Mouse (Mus musculus) spleen, postnatal 14 days (tissue): ENCODE results near the gene Dnaja1.

ENCODE experiments used
- DNase-seq, 2 experiments: peaks; one replicate each; pipeline ENCODE4 v3.0.0; 2021 to 2022; ENCODE audit warnings: low spot score in 2 of 2

The Dnaja1 gene

DNA sequence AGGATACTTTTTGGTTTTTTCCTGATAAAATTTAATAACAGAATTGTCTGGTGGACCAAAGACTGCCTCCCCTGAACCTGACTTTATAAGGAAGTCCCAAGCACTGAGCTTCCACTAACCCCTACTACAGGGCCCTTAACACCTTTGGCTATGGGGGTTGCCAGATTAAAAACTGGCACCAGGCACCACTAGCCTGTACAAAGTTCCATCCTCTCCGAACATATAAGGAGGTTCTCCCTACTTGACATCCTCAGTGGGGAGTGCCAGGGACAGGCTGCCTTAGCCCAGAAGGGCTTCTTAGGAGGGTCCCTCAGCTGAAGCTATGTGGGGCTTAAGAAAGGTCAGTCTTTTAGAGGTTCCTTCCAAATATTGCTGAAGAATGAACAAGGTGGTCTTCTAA lies 13.4 kb downstream of the Dnaja1 start:
- DNase-seq, result no peak

DNA sequence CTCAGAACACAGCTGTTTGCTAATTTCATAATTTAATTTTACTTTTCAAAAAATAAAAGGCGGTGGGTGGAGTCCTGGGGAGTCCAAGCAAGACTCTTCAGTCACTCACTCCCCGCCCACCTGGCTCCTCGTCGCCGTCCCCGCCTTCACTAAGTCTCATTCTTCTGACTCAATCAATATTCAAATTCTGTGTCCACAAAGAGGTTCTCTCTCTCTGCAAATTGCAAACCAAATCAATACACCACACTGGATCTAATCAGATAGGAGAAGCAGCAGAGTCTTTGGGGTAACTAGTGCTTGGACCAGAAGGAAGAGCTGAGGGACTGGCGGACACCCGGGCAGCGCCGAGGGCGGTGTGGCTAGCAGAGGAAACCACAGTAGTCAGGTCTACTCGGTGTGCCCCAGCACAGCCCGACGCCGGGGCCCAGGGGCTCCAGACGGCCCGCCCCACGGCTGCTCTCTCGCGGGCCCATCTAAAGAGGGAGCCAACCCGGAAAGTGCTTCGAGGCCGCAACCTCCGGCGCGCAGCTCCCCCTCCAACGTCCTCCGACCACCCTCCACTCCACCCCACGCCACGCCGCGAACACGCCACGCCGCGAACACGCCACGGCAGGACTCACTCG lies 35.3 kb downstream of the Dnaja1 start:
- DNase-seq, result no peak

DNA sequence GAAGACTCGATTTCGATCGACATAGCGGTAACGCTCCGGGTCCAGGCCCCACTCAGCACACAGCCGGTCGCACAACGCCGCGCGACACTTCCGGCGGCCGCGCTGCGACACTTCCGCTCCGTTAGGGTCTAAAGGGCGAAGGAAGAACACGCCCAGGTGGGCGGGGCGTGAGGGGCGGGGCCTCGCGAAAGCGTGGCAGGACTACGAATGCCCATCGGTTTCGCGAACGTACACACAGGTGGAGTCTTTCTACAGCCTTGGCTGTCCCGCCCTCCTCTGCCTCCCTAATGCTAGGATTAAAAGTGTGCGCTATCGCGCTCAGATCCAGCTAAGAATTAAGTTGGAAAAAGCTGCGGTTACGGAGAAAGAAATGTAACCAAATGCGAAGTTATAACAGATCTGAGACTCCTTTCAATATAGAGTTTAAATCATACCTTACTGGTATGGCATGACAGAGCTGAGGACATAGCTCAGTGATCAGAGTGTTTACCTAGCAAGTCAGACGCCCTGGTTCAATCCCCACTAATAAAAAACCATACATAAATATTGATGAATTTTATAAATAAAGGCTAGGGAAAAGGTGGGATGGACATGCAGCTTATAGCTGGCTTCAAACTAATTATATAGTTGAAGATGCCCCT lies 36.0 kb downstream of the Dnaja1 start, which contains the start of gene Smu1:
Gene Smu1, minus strand, starts transcription at position 144 of the 641 bp plus-strand sequence.
- DNase-seq, result peak; percentile 93 to 96

- no peak for DNase-seq
Observed at GRCm38 (mm10) chr4:40759876-40760275, 37.9 kb downstream of the Dnaja1 start.

DNA sequence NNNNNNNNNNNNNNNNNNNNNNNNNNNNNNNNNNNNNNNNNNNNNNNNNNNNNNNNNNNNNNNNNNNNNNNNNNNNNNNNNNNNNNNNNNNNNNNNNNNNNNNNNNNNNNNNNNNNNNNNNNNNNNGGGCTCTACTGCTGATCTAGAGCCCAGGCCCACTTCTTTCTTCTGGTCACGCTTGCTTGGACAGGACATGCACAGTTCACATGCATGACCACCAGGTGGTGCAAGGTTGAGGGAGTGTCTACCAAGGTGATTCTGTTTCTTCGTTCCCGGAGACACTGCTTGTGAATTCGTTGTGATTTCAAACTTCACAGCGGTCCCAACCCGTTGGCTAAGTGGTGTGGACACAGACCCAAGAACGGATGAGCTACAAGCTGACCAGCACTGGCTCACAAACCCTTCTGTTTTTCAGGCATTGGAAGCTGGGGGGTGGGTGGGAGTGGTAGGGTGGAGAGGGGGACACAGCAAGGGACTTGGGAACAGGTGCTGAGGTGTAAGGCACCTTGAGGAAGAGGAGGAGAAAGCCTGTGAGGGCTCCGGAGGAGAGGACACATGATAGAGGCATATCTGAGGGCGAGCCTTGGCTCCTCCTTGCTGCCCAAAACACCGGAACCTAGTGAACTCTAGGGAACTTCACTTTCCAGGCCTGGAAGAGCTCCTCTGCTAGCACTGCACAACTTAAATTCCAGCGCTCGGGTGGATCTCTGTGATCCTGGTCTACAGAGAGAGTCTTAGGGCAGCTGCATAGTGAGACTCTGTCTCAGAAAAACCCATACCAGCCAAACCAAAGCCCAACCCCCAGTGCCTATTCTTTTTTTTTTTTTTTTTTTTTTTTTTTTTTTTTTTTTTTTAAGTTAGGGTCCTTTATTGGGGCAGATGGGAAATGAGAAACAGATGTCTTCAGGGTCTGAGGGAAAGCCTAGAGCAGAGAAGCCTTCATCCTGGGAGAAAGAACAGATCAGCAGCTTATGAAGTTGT lies 52.6 kb downstream of the Dnaja1 start:
- peak; percentile 57 to 76 for DNase-seq

DNA sequence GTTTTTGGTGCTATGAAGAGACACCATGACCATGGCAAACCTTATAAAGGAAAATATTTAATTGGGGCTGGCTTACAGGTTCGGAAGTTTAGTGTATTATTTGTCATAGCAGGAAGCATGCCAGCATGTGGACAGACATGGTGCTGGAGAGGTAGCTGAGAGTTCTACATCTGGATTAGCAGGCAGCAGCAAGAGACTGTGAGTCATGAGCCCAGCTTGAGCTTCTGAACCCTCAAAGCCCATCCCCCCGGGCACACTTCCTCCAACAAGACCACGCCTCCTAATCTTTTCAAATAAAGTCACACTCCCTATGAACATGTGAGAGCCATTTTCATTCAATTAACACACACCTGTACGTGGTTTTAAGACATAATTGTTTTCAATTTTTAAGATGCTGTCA lies 54.5 kb downstream of the Dnaja1 start:
- no peak for DNase-seq

- no peak for DNase-seq
Observed at GRCm38 (mm10) chr4:40777116-40777515, 55.2 kb downstream of the Dnaja1 start.

- DNase-seq, result no peak
Observed at GRCm38 (mm10) chr4:40778656-40779055, 56.7 kb downstream of the Dnaja1 start.

DNA sequence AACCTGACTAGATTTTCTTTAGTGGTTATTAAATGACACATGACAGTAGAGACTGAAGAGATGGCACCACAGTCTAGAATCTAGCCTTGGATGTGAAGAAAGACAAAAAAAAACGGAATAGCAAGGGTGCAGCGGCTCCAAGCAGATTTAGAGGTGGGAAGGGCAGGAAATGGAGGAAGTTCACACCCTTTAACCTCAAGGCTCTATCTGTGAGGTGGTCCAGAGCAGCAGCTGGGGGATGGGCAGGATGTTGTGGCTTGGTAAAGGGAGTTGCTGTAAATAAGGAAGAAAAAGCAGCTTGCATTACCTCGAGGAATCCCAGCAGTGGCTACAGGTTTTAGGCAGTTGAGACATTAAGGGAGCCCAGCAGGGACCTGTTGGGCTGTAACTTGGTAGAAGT lies 59.2 kb downstream of the Dnaja1 start:
- DNase-seq, result peak in 1 of 2 experiments; percentile 24

DNA sequence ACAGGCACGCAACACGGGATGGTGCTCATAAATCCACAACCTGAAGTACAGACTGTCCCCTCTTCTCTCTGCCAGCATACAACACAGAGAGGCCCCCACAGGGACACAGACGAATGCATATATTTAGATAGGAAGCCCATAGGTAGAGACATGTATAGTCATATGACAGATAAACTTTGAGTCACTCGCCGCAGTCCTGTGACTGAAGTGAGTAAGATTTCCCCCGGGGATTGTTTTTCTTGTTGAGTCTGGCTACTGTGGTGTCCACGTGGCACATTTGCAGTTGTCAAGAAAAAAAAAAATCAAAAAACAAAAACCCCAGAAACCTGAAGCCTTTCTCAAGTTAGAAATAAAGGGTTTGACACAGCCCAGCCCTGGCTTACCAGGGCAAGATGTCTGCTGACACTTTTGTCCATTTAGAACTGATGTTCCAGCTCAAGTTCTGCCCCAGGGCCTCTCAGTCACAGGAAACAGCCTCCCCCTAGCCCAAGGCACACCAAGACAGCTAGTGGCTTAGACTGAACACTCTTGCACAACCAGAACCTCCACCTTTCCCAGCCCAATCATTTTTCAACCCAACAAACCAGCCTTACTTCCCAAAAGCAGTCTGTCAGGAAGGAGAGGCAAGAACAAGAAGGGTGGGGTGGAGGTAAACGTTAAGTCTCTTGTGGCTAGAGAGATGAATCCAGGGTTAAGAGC lies 60.0 kb downstream of the Dnaja1 start:
- DNase-seq, result no peak

GRCm38 (mm10) chr4:40783049-40783448 lies 61.1 kb downstream of the Dnaja1 start:
- DNase-seq, result no peak

DNA sequence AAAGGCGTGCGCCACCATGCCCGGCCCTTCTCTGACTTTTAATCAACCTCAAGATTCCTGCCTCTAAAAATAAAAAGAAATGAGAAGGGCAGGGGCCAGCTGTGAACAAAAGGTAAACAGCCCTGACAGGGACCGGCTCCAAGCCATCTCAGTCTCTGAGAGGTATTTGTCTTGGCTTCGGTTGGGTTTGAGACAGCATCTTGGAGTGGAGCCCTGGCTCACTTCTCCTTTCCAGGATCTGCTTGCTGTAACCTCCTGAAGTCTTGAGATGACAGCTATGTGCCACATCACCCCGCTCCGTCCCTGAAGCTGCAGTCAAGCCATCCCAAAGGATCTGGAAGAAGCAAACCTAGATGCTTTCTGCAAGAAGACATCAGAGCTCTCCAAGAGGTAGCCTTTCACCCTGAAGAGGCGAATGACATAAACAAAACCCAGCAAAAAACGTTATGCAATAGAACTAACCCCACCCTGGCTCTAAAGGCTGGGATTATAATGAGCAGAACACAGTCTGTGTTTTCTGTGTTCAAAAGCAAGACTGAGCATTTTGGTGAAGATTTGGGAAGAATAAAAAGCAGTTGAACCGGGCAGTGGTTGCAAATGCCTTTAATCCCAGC lies 62.7 kb downstream of the Dnaja1 start:
- no peak for DNase-seq

- DNase-seq, result no peak
Observed at GRCm38 (mm10) chr4:40785620-40786166, 63.7 kb downstream of the Dnaja1 start.

- DNase-seq, result no peak
Observed at GRCm38 (mm10) chr4:40786578-40786977, 64.6 kb downstream of the Dnaja1 start.
